Mouse (Mus musculus): ENCODE measurements around the gene Tkfc. TPM values are rescaled to one million over a fixed set of nuclear protein-coding genes. Genes with fewer than 3 reads are reported as not detected.

Gene Tkfc
- polyA plus RNA-seq, 1 experiment: 16.4 TPM

GRCm38 (mm10) chr19:10555624-10556510, 49.6 kb downstream of the Tkfc start, which contains the start of gene Tmem216:
Tmem216 (minus strand) TSS chr19:10556238.
- Histone ChIP-seq H3K4me1 (ENCODE audit: control insufficient read depth, insufficient read depth, low read length) (no peaks in the 10 kb centered on the region; the same call in 1 of the 2 replicates), H3K27ac (ENCODE audit: insufficient read depth, low read length) (peak within 1 kb of the TSS; percentile 54), H3K4me3 (ENCODE audit: insufficient read depth, low read length) (peak within 1 kb of the TSS; percentile 53)
- peak; percentile 49; the same call in 1 of the 2 replicates for TF ChIP-seq POLR2A (IDR thresholded peaks at IDR 0.05; ENCODE audit: extremely low read depth, insufficient read depth, low read length)
- TF ChIP-seq CTCF (IDR thresholded peaks at IDR 0.05; ENCODE audit: extremely low read depth, insufficient read depth, low read length): no peak

- no peaks in the 10 kb centered on the region for H3K4me1 ChIP-seq (ENCODE audit: control insufficient read depth, insufficient read depth, low read length)
- H3K27ac ChIP-seq (ENCODE audit: insufficient read depth, low read length): no peak overlapping the region
- TF ChIP-seq CTCF (IDR thresholded peaks at IDR 0.05; ENCODE audit: extremely low read depth, insufficient read depth, low read length): no peak
- no peak for TF ChIP-seq POLR2A (IDR thresholded peaks at IDR 0.05; ENCODE audit: extremely low read depth, insufficient read depth, low read length)
- H3K4me3 ChIP-seq (ENCODE audit: insufficient read depth, low read length): no peak overlapping the region
These were observed 66.0 kb downstream of the Tkfc start for GRCm38 (mm10) chr19:10539454-10539853.

Other genes starting within 250 kb of the Tkfc start
- gene Syt7, start 216.6 kb downstream of the Tkfc start, polyA plus RNA-seq (2012; rRNA removed): 213 and 252 TPM in 2 replicates
- 9.5 and 24.2 TPM in 2 replicates for gene Lrrc10b, start 148.2 kb downstream of the Tkfc start, polyA plus RNA-seq (2012; rRNA removed)
- 1.4 and 2.5 TPM in 2 replicates for gene Ppp1r32, start 122.7 kb downstream of the Tkfc start, polyA plus RNA-seq (2012; rRNA removed)
- 79.6 and 83.0 TPM in 2 replicates for gene Cpsf7, start 80.4 kb downstream of the Tkfc start, polyA plus RNA-seq (2012; rRNA removed)
- gene Sdhaf2, start 79.5 kb downstream of the Tkfc start, polyA plus RNA-seq (2012; rRNA removed): 61.8 and 65.1 TPM in 2 replicates
- 21.7 TPM in 2 replicates for gene Tmem216, start 49.4 kb downstream of the Tkfc start, polyA plus RNA-seq (2012; rRNA removed)
- gene Cyb561a3, start 28.5 kb downstream of the Tkfc start, polyA plus RNA-seq (2012; rRNA removed): 15.1 and 15.5 TPM in 2 replicates
- gene Tmem138, start 28.3 kb downstream of the Tkfc start, polyA plus RNA-seq (2012; rRNA removed): 19.1 and 20.1 TPM in 2 replicates
- gene Ddb1, start 327 bp downstream of the Tkfc start, polyA plus RNA-seq (2012; rRNA removed): 120 and 123 TPM in 2 replicates
- gene Vwce, start 28.6 kb upstream of the Tkfc start, polyA plus RNA-seq (2012; rRNA removed): 0.68 and 0.81 TPM in 2 replicates
- not detected in 2 replicates for gene Pga5, start 72.4 kb upstream of the Tkfc start, polyA plus RNA-seq (2012; rRNA removed)
- gene Vps37c, start 83.1 kb upstream of the Tkfc start, polyA plus RNA-seq (2012; rRNA removed): 19.1 and 23.1 TPM in 2 replicates
- gene Cd5, start 133.3 kb upstream of the Tkfc start, polyA plus RNA-seq (2012; rRNA removed): 0.08 TPM in 2 replicates
- gene Cd6, start 224.4 kb upstream of the Tkfc start, polyA plus RNA-seq (2012; rRNA removed): 5.8 and 6.0 TPM in 2 replicates
- gene Slc15a3, start 234.1 kb upstream of the Tkfc start, polyA plus RNA-seq (2012; rRNA removed): 1.3 and 2.3 TPM in 2 replicates